Mouse (Mus musculus) kidney, embryonic 16.5 days (tissue): ENCODE data around the gene Lin7a. TPM values are rescaled to one million over a fixed set of nuclear protein-coding genes. Genes with fewer than 3 reads are reported as not detected.

ENCODE experiments used
- ATAC-seq: fragments of 200-750 bp; cut with Nextera tagmentation; 2 replicates; pipeline ENCODE4 v1.8.0; 2017; ENCODE audit warnings: moderate TSS enrichment; ENCODE audit not compliant: low FRiP score, low TSS enrichment
- H3K27ac ChIP-seq: fragments of 300-500 bp; sonication (generic); 2 replicates; pipeline ENCODE4 v1.5.1; 2014; ENCODE audit warnings: low read length
- H3K27me3 ChIP-seq: fragments of 300-500 bp; sonication (generic); 2 replicates; pipeline ENCODE4 v1.6.1; 2014; ENCODE audit warnings: low read length, control low read depth, mixed read lengths; ENCODE audit not compliant: insufficient read depth
- H3K36me3 ChIP-seq: fragments of 300-500 bp; sonication (generic); 2 replicates; pipeline ENCODE4 v1.6.1; 2014; ENCODE audit warnings: low read length, control low read depth, mixed read lengths; ENCODE audit not compliant: insufficient read depth
- H3K4me1 ChIP-seq: fragments of 300-500 bp; sonication (generic); 2 replicates; pipeline ENCODE4 v1.6.1; 2014; ENCODE audit warnings: low read length, control low read depth, mixed read lengths; ENCODE audit not compliant: insufficient read depth
- H3K4me2 ChIP-seq: fragments of 300-500 bp; sonication (generic); replicated peaks from 2 replicates; pipeline ENCODE4 v1.6.1; 2014; ENCODE audit warnings: low read depth, low read length
- H3K4me3 ChIP-seq: fragments of 300-500 bp; sonication (generic); 2 replicates; pipeline ENCODE4 v1.5.1; 2014; ENCODE audit warnings: mild to moderate bottlenecking, low read length
- H3K9ac ChIP-seq: fragments of 300-500 bp; sonication (generic); replicated peaks from 2 replicates; pipeline ENCODE4 v1.6.1; 2014; ENCODE audit warnings: low read length
- H3K9me3 ChIP-seq: fragments of 300-500 bp; sonication (generic); 2 replicates; pipeline ENCODE4 v1.6.1; 2016; ENCODE audit warnings: low read length, control low read depth
- WGBS: fragments of 180-500 bp; shearing (Covaris S2); extraction: QIAGEN DNeasy Blood & Tissue Kit; methylation state at CpG from one replicate; pipeline ENCODE4 v1.1.7; 2014; 5-methylcytosine and 5-hydroxymethylcytosine counted together
- polyA plus RNA-seq: library from polyadenylated mRNA; unstranded; fragments of >200 nt; fragmentation: Nextera tagmentation; extraction: Ambion mirVana; gene quantifications from 2 replicates; pipeline ENCODE4 v1.2.1, GENCODE M21; 2015

Lin7a gene
- polyA plus RNA-seq, 1 experiment from 2014 or later = 1.7 TPM

DNA sequence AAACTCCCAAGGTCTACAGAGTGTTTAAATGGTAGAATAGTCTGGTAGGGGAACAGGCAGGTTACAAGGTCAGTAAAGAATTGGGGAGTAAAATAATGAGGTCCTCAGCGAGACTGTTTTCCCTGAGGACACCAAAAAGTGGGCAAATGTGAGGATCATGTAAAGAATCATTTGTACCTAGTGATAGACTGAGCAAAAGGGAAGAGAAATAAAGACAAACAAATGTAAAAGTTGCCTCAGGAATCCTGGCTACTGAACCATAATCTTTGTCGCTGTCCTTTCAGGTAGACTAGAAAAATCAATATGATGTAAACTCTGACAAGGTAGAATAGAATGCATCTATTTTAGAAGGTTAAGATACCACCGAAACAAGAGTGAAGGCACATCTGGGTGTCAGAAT lies 36.0 kb upstream of the Lin7a start:
- no peak for ATAC-seq
- no peaks in the 10 kb centered on the region for H3K36me3 ChIP-seq
- no peak overlapping the region for H3K4me3 ChIP-seq
- no peak overlapping the region for H3K9ac ChIP-seq
- H3K4me1 ChIP-seq = no peaks in the 10 kb centered on the region
- no peak overlapping the region for H3K27ac ChIP-seq
- no peak overlapping the region for H3K4me2 ChIP-seq
- H3K27me3 ChIP-seq = no peaks in the 10 kb centered on the region
- WGBS = 90% methylated on average over 3 of the region's 3 CpGs
- no peaks in the 10 kb centered on the region for H3K9me3 ChIP-seq

- Histone ChIP-seq H3K4me1 (no peaks in the 10 kb centered on the region), H3K4me2 (no peak overlapping the region), H3K36me3 (no peaks in the 10 kb centered on the region), H3K27ac (no peak overlapping the region), H3K9ac (no peak overlapping the region), H3K4me3 (no peak overlapping the region), H3K27me3 (no peaks in the 10 kb centered on the region), H3K9me3 (no peaks in the 10 kb centered on the region)
- ATAC-seq = no peak
- WGBS = 79% methylated on average over 4 of the region's 4 CpGs
Observed at GRCm38 (mm10) chr10:107236211-107236610, 35.3 kb upstream of the Lin7a start.

DNA sequence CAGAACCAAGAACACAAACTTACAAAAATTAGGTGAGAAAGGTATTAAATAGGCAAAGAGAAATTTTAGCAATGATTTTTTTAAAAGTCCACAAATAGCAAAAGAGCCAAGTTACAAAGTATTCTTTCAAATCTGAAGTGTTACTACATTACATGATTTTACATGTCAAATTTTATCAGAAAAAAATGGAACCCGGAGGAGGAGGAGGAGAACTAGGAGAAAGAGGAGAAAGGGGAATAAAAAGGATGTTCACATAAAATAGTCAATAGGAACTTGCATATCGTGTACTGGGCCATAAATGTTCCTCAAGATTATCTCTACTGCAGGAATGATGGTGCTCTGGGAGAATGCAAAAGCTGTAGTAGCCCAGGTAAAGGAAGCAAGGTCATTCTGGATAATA lies 34.4 kb upstream of the Lin7a start:
- Histone ChIP-seq H3K4me1 (no peaks in the 10 kb centered on the region), H3K4me3 (no peak overlapping the region), H3K4me2 (no peak overlapping the region), H3K9me3 (no peaks in the 10 kb centered on the region), H3K9ac (no peak overlapping the region), H3K27ac (no peak overlapping the region), H3K36me3 (no peaks in the 10 kb centered on the region), H3K27me3 (no peaks in the 10 kb centered on the region)
- ATAC-seq = no peak
- WGBS = 87% methylated on average over 2 of the region's 2 CpGs

DNA sequence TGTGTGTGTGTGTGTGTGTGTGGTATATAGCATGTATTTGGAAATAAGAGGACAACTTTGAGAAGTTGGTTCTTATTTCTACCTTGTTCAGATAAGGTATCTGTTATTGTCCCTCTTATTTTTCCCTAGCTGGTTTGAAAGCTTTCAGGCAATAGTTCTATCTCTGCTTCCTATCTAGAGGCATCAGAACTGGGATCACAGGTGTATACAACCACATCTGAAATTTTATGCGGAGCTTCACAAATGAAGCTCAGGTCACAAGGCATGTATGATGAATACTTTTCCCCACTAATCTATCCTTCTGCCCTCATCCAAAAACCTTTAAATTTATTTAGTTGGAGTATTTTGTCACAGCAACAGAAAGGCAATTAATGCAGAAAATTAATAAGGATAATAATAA lies 33.8 kb upstream of the Lin7a start:
- no peak for ATAC-seq
- no peaks in the 10 kb centered on the region for H3K27me3 ChIP-seq
- no peaks in the 10 kb centered on the region for H3K9me3 ChIP-seq
- WGBS = 97% methylated on average over 1 of the region's 1 CpGs
- no peak overlapping the region for H3K4me2 ChIP-seq
- no peak overlapping the region for H3K4me3 ChIP-seq
- no peaks in the 10 kb centered on the region for H3K36me3 ChIP-seq
- no peak overlapping the region for H3K9ac ChIP-seq
- H3K27ac ChIP-seq = no peak overlapping the region
- H3K4me1 ChIP-seq = no peaks in the 10 kb centered on the region

GRCm38 (mm10) chr10:107238151-107238860 lies 33.2 kb upstream of the Lin7a start:
- H3K4me2 ChIP-seq = no peak overlapping the region
- no peaks in the 10 kb centered on the region for H3K36me3 ChIP-seq
- H3K9ac ChIP-seq = no peak overlapping the region
- no peaks in the 10 kb centered on the region for H3K27me3 ChIP-seq
- H3K27ac ChIP-seq = no peak overlapping the region
- H3K9me3 ChIP-seq = no peaks in the 10 kb centered on the region
- ATAC-seq = no peak
- H3K4me3 ChIP-seq = no peak overlapping the region
- 72% methylated on average over 2 of the region's 2 CpGs for WGBS
- no peaks in the 10 kb centered on the region for H3K4me1 ChIP-seq

DNA sequence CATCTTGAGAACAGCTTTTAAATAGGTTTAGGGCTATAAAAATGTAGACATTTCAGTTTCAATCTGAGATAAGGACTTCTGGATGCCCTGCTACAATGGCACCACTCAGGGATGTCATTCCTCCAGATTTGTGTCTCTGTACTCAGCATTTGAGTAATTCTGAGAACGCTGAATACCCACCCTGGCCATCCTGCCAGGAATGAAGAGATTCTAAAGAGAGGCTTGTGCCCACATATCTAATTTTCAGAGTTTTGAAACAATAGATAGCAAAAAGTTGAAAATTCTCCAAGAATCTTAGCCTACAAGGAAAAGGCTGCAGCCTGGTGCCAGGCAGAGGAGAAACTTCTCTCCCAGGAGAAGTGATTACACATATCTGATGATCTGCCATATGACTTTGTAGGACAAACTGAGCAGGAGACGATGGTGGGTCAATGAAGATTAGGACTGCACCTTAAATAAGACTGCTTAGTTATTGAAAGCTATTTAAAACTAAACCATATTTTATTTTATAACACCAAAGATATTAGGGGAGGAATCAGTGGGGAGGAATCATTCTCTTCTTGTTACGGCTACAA lies 32.5 kb upstream of the Lin7a start:
- H3K4me2 ChIP-seq = no peak overlapping the region
- no peaks in the 10 kb centered on the region for H3K27me3 ChIP-seq
- WGBS = 70% methylated on average over 3 of the region's 3 CpGs
- H3K36me3 ChIP-seq = no peaks in the 10 kb centered on the region
- no peak overlapping the region for H3K9ac ChIP-seq
- H3K4me3 ChIP-seq = no peak overlapping the region
- no peak overlapping the region for H3K27ac ChIP-seq
- H3K4me1 ChIP-seq = no peaks in the 10 kb centered on the region
- ATAC-seq = no peak
- no peaks in the 10 kb centered on the region for H3K9me3 ChIP-seq

DNA sequence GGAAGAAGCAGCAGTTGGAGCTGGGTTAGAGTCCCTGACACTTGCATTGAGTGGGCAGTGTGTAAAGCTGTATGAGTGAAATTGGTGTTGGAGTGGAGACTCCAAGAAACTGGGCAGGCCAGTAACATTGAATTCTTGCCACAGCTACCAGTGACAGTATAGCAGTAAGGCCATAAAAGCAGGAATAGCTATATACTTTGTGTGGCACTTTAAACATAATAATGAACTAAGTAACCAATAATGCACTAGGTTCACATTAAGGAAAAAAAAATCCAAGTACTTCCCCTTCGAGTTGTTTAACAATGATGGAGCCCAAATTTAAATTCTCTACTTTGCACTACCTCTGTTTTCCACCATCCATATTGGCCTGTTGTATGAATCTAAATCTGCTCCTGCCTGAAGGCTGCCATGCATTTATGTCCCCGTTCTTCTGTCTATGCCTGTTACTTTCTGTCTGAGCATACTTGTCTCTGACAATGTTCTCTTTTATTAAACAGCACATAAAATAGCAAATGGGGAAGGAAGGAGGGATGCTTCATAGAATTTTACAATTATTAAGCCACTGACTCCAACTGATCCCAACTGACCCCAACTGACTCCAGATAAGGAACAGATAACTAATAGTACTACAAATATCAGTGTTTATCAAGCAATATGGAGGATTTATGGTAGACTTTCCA lies 31.7 kb upstream of the Lin7a start:
- no peak overlapping the region for H3K4me2 ChIP-seq
- no peaks in the 10 kb centered on the region for H3K27me3 ChIP-seq
- no peak overlapping the region for H3K4me3 ChIP-seq
- no peak for ATAC-seq
- no peak overlapping the region for H3K27ac ChIP-seq
- H3K9me3 ChIP-seq = no peaks in the 10 kb centered on the region
- H3K36me3 ChIP-seq = no peaks in the 10 kb centered on the region
- 82% methylated on average over 2 of the region's 2 CpGs for WGBS
- H3K9ac ChIP-seq = no peak overlapping the region
- no peaks in the 10 kb centered on the region for H3K4me1 ChIP-seq

DNA sequence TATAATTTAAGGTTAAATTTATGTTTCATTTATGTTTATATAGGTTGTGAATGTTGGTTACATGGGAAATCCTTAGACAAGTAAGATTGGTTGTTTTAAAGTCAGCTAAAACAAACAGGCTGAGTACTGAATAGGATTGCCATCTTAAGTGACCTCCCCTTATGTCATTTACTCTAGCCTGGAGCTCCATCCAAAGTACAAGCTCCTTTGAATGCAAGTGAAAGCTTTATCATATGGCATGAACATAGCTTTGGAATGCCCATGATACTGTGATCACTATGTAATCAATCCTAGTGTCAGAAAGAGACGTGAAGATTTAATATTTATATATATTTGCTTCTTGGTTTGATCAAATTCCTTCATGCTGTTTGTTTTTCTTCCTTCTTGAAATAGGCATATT lies 31.0 kb upstream of the Lin7a start:
- no peak overlapping the region for H3K4me2 ChIP-seq
- no peaks in the 10 kb centered on the region for H3K4me1 ChIP-seq
- no peak overlapping the region for H3K27ac ChIP-seq
- WGBS = 77% methylated on average over 1 of the region's 1 CpGs
- no peaks in the 10 kb centered on the region for H3K9me3 ChIP-seq
- H3K4me3 ChIP-seq = no peak overlapping the region
- H3K36me3 ChIP-seq = no peaks in the 10 kb centered on the region
- ATAC-seq = no peak
- H3K9ac ChIP-seq = no peak overlapping the region
- H3K27me3 ChIP-seq = no peaks in the 10 kb centered on the region

GRCm38 (mm10) chr10:107240986-107241385 lies 30.5 kb upstream of the Lin7a start:
- no peak for ATAC-seq
- no peaks in the 10 kb centered on the region for H3K9me3 ChIP-seq
- no peak overlapping the region for H3K9ac ChIP-seq
- no peak overlapping the region for H3K4me2 ChIP-seq
- WGBS = 87% methylated on average over 3 of the region's 3 CpGs
- H3K27ac ChIP-seq = no peak overlapping the region
- no peaks in the 10 kb centered on the region for H3K4me1 ChIP-seq
- H3K4me3 ChIP-seq = no peak overlapping the region
- no peaks in the 10 kb centered on the region for H3K27me3 ChIP-seq
- no peaks in the 10 kb centered on the region for H3K36me3 ChIP-seq

GRCm38 (mm10) chr10:107241406-107241805 lies 30.1 kb upstream of the Lin7a start:
- Histone ChIP-seq H3K9me3 (no peaks in the 10 kb centered on the region), H3K36me3 (no peaks in the 10 kb centered on the region), H3K4me2 (no peak overlapping the region), H3K4me3 (no peak overlapping the region), H3K27ac (no peak overlapping the region), H3K9ac (no peak overlapping the region), H3K27me3 (no peaks in the 10 kb centered on the region), H3K4me1 (no peaks in the 10 kb centered on the region)
- ATAC-seq = no peak
